Mouse (Mus musculus) layer of hippocampus, postnatal 10 days (tissue): ENCODE results near the gene Serf1. TPM values are rescaled to one million over a fixed set of nuclear protein-coding genes. Genes with fewer than 3 reads are reported as not detected.

Source experiments
- total RNA-seq, 2 experiments: library from RNA; stranded (reverse); gene quantifications; 2 replicates each; pipeline ENCODE4 v1.2.3; 2021

Serf1 gene
- total RNA-seq, 2 experiments from 2014 or later: 49.2 to 63.3 TPM

Other genes with a start within 250 kb of the Serf1 start
- gene Cartpt, start 206.9 kb upstream of the Serf1 start, total RNA-seq: 1 to 10 TPM; 2.7 TPM
- 10 to 100 TPM; 33.0 to 38.7 TPM for gene Mccc2, start 92.4 kb upstream of the Serf1 start, total RNA-seq
- gene Bdp1, start 3.9 kb upstream of the Serf1 start, total RNA-seq: 10 to 100 TPM; 33.4 to 35.3 TPM
- 10 to 100 TPM; 39.3 to 45.0 TPM for gene Smn1, start 16.8 kb downstream of the Serf1 start, total RNA-seq
- under 1 TPM; 0.34 to 0.45 TPM for gene Naip2, start 94.1 kb downstream of the Serf1 start, total RNA-seq
- gene Naip5, start 138.3 kb downstream of the Serf1 start, total RNA-seq: under 1 TPM; 0.25 to 0.29 TPM
- under 1 TPM; 0.16 to 0.37 TPM for gene Naip6, start 209.7 kb downstream of the Serf1 start, total RNA-seq